Mouse (Mus musculus) A20 (cell line): ENCODE data around the gene Idh2.

Experiments used
- DNase-seq: peaks from one replicate; pipeline ENCODE4 v3.0.0-alpha.2; 2011; ENCODE audit warnings: low read depth, low spot score

The Idh2 gene

GRCm38 (mm10) chr7:80115224-80115590, at the start of gene Idh2:
Idh2 (minus strand) TSS chr7:80115392.
- DNase-seq: peak; percentile 84

- DNase-seq: no peak
These were observed 45.7 kb upstream of the Idh2 start for GRCm38 (mm10) chr7:80160945-80161306.

- no peak for DNase-seq
These were observed 45.2 kb upstream of the Idh2 start for GRCm38 (mm10) chr7:80160293-80160944.

- DNase-seq: no peak
These were observed 43.5 kb upstream of the Idh2 start for GRCm38 (mm10) chr7:80158496-80159268.

GRCm38 (mm10) chr7:80156711-80157227, 41.6 kb upstream of the Idh2 start:
- DNase-seq: peak; percentile 67

GRCm38 (mm10) chr7:80154689-80155088, 39.5 kb upstream of the Idh2 start:
- DNase-seq: no peak

- no peak for DNase-seq
These were observed 37.6 kb upstream of the Idh2 start for GRCm38 (mm10) chr7:80152756-80153155.

- DNase-seq: peak; percentile 84
These were observed 37.0 kb upstream of the Idh2 start for GRCm38 (mm10) chr7:80152152-80152551.

GRCm38 (mm10) chr7:80149356-80149755, 34.2 kb upstream of the Idh2 start:
- DNase-seq: no peak

GRCm38 (mm10) chr7:80146077-80146476, 30.9 kb upstream of the Idh2 start:
- no peak for DNase-seq

- DNase-seq: no peak
These were observed 29.5 kb upstream of the Idh2 start for GRCm38 (mm10) chr7:80144695-80145094.

GRCm38 (mm10) chr7:80143331-80144273, 28.4 kb upstream of the Idh2 start:
- peak; percentile 96 for DNase-seq

- peak; percentile 79 for DNase-seq
These were observed 25.6 kb upstream of the Idh2 start for GRCm38 (mm10) chr7:80140815-80141214.

GRCm38 (mm10) chr7:80138375-80138774, 23.2 kb upstream of the Idh2 start:
- DNase-seq: no peak

GRCm38 (mm10) chr7:80135173-80135532, 20.0 kb upstream of the Idh2 start:
- no peak for DNase-seq

- DNase-seq: no peak
These were observed 19.4 kb upstream of the Idh2 start for GRCm38 (mm10) chr7:80134454-80135172.

GRCm38 (mm10) chr7:80132541-80132940, 17.3 kb upstream of the Idh2 start:
- peak; percentile 91 for DNase-seq

- DNase-seq: peak; percentile 24
These were observed 16.1 kb upstream of the Idh2 start for GRCm38 (mm10) chr7:80131315-80131714.

- no peak for DNase-seq
These were observed 15.3 kb upstream of the Idh2 start for GRCm38 (mm10) chr7:80130344-80131055.

GRCm38 (mm10) chr7:80129278-80129677, 14.1 kb upstream of the Idh2 start:
- no peak for DNase-seq

- DNase-seq: no peak
These were observed 8.5 kb upstream of the Idh2 start for GRCm38 (mm10) chr7:80123672-80124071.
